Mouse (Mus musculus) ovary, postnatal 14 days (tissue): ENCODE data around the gene Gm29609.

Experiments used
- DNase-seq: peaks from one replicate; pipeline ENCODE4 v3.0.0; 2022; ENCODE audit warnings: low spot score

Gm29609 gene

DNA sequence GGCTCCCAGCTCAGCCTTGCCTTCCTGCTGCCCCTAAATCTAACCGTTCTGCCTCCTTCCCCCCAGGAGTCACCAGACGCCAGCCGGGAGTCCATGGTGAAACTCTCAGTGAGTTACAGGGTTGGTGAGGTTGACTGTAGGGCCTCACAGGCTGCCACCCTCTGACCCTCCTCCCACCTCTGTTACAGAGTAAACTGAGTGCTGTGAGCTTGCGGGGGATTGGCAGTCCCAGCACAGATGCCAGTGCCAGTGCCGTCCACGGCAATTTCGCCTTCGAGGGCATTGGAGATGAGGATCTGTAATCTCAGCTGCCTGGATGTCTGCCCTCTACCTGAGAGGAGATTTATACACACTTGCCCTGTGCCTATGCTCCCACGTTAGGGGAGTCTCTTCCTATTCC, 18.5 kb upstream of the Gm29609 start:
- no peak for DNase-seq

DNA sequence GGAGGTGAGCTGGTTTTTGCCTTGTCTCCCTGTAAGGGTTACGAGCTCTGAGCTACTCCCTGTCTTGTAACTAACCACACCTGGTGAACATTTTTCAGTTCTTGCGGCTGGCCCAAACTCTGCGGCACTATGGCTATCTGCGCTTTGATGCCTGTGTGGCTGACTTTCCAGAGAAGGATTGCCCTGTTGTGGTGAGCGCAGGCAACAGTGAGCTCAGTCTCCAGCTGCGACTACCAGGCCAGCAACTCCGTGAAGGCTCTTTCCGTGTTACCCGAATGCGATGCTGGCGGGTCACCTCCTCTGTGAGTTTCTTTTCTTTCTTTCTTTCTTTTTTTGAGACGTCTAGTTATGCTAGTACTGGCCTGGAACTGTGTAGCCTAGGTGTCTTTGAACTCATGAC, 17.4 kb upstream of the Gm29609 start:
- no peak for DNase-seq

DNA sequence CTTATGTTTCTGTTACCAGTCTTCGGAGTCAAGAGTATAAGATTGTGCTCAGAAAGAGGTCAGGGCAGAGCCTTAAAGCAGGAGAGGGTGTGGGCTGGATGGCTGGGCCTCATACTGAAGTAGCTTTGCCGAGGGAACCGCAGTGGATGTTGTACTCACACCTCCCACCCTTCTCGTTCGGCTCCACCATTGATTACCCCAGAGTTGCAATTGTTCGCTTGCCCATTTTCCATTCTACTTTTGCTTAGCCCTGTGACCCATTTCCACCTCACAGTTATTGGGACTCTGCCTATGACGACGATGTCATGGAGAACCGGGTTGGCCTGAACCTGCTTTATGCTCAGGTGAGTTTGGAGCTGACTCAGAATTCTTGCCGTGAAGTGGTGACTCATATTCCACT, 16.5 kb upstream of the Gm29609 start:
- no peak for DNase-seq

DNA sequence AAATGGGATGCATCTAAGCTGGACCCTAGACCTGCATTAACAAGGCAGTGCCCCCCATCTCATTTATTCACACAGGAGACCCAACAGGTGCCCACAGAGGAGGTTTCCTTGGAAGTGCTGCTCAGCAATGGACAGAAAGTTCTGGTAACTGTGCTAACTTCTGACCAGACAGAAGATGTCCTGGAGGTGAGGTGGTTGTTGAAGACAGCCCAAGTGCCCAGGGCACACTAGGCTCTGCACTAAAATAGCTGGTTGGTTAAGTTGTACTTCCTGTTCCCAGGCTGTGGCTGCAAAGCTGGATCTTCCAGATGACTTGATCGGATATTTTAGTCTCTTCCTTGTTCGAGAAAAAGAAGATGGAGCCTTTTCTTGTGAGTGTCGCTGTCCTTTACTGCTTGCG, 16.0 kb upstream of the Gm29609 start:
- DNase-seq: no peak

DNA sequence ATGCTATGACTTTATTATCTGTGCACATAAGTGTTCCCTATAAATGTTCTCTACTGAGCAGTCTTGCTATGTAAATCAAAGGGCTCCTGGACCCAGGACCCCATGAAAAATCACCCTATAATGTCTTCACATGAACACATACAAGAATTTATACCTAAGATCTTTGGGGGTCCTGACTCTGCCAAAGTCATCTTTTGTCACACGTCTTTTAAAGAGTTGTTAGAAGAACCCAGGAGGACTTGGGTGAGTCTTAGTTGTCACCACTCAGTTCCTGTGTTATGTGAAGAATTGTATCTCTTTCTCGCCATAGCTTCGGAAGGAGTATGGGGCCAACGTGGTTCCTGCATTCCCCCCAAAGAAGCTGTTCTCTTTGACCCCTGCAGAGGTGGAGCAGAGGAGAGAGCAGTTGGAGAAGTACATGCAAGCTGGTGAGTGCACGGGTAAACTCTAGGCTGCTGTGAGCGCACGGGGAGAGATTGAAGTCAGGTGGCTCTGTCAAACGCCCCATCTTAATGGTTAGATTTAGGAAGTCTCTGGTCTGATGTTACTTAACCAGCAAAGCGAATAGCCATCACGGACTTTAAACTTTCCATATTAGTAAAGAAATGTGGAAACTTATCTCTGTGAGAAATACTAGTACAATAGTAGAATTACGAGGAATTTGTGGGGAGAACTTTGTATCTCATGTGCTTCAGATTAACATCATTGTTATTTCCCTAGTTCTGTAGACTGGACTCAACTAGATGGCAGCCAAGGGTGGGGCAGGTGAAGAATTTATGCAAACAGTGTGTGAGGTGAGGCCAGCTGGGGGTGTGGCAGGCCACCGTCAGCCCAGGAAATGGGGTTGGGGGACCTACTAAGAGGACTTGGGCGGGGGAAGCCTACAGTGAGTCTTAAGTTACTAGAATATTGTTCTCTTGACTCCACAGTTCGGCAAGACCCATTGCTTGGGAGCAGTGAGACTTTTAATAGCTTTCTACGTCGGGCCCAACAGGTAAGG, 15.1 kb upstream of the Gm29609 start:
- no peak for DNase-seq

DNA sequence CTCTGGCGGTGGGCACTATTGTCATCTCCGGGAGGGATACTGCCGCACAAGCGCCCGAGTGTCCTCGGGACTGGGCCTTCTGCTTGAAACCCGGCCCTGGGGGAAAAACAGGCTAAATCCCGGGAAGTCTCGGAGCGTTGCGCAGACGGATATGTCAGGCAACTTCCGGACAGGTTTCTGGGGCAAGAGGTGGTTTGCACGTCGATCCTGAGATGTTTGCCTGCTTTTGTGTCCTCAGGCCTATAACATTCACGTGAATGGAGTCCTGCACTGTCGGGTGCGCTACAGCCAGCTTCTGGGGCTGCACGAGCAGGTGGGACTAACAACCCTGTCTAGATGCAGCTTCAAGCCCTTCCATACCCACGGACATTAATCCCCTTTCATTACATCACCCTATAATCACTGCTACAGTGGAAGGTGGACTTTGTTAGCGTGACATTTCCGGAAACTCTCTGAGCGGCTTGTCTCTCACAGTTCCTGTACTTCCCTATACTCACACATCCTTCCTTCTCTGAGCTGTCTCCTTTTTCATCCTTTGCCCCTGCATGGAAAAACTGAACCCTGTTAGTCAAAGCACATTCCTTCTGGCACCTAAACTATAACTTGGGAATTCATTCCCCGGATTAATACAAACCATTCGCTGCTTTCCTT, 14.0 kb upstream of the Gm29609 start:
- DNase-seq: no peak

DNA sequence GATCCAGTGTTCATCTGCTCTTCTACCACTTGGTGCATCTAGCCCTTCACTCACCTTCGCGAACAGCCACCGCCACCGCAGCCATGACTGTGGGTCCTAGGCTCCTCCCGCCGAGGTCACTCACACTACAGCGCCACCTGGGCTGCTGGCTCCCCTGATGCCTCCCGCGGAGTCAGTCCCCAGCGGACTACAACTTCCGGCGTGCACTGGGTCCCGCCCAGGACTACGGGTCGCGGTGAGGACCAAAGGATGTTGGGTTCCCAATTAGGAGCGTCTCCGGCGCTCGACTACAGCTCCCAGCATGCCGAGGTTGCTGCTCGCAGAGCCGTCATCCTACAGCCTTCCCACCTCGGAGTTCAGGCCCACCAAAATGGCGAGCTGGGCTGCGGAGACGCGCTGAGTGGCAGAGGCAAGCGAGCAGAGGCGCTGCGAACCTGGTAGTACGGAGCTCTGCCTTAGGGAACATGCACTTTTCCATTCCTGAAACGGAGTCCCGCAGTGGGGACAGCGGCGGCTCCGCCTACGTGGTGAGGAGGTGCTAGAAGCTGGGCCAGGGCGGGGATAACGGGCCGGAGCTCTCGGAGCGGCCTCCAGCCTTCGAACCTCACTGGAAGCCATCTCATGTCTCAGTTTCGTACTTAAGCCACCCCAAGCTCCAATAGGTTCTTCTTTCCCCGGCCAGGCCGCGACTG, 13.4 kb upstream of the Gm29609 start, which contains the start of the genes Snx17 and Eif2b4:
Gene Snx17 (plus strand): TSS at position 289 of the 692 bp plus-strand sequence.
Gene Eif2b4 (minus strand): TSS at position 492 of the 692 bp plus-strand sequence.
- DNase-seq: peak; percentile 97

DNA sequence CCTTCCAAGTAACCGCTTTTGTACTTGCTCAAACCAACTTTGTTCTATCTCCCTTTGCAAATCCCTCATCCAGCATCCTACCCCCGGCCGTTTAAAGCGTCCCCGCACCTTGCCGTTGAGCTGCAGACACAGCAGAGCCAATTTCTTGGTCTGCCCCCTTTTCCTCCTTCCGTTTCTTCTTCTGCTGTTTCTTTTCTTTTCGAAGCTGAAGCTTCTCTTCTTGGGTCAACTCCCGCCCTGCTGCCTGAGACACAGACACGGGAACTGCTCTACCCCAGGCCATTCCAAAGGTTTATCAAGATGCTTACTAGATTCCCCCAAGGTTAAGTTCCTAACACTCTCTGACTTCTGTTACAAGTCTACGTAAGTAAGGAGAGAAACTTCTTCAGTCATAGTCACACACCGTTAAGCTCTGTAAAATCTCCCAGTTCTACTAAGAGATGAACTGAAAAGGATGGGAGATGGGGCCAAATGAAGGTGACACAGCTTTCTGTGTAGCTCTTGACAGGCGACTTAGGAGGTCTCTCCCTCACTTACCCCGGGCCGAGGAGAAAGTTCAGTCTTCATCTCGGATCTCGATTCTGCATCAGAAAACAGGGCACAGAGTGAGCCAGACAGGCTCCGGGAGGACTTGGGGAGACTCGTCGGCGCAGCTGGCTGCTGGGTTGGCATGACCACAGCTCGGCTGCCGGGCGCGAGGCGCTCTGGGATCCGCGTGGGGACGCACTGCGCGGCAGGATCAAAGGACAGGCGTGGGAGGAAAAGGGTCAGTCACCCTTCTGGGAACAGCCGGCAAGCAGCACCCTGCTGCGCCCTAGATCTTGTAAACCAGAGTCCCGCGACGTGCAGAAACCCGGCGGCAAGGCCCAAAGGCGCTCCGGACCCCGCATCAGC, 12.6 kb upstream of the Gm29609 start:
- DNase-seq: peak; percentile 68

DNA sequence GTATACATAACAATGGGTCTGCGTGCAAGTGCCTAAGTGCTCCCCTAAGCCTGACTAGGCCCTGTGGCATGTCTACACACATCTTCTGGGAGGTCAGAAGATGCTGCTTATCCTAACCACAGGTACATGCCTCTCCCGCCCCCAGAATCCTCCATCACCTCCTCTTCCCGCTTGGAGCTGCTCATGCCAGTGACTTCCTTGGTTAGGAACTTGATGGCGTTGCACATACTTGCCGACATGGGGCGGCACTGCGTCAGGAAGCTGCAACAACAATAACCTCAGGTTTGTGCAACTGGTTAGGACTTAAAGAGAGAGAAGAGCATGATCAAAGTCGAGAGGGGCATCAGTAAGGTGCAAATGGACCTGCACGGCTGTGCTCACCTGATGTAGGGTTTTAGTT, 10.5 kb upstream of the Gm29609 start:
- DNase-seq: no peak

DNA sequence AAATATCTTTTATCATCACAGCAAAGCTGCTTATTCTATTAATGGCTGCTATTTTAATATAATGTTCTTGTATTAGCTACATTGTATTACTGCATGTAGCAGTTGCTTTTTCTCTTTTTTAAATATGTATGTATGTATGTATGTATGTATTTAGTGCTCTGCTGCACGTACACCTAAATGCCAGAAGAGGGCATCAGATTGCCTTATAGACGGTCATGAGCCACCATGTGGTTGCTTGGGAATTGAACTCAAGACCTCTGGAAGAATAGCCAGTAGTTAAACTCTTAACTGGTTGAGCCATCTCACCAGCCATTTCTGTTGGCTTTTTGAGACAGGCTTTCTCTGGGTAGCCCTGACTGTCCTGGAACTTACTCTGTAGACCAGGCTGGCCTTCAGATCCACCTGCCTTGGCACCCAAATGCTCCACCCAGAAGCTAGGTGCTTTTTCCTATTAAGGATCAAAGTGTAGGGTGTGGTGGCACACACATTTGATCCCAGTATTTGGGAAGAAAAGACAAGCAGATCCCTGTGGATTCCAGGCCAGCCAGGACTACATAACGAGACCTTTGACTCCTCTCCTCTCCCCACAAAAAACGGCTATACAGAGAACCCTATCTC, 8.6 kb upstream of the Gm29609 start:
- no peak for DNase-seq

DNA sequence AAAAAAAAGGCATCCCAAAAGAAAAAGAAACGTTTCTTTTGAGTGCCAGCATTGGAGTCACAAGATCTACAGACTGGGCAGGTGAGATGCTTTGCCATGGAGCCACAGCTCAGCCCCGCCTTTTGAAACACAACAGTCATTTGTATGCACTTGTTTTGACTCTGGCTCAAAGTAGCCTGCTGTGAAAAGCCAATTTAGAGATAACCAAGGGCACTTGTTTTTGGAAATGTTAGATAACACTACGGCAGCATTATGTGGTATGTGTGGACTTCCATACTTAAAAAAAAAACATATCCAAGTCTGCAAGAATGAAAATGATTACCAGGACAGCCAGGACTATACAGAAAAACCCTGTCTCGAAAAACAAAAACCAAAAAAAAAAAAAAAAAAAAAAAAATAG, 4.0 kb upstream of the Gm29609 start:
- DNase-seq: no peak

DNA sequence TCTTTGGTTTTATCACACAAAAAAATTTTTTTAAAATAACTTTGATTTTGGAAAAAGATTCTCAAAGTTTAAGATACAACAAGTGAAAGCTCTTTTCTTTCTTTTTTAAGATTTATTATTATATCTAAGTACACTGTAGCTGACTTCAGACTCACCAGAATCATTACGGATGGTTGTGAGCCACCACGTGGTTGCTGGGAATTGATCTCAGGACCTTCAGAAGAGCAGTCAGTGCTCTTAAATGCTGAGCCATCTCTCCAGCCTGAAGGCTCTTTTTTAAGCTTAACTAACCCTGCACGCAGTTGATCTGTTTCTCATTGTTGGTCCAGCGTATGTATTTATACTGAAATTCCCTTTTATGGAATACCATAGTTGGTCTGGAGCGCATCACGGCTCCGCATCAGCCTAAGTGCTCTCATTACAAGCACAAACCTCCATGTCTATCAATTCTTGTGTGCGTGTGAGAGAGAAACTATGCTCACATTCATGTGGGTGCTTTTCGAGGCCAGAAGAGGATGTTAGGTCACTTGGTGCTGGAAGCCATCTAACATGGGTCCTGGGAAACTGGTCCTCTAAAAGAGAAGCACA, 1.6 kb upstream of the Gm29609 start:
- DNase-seq: no peak

DNA sequence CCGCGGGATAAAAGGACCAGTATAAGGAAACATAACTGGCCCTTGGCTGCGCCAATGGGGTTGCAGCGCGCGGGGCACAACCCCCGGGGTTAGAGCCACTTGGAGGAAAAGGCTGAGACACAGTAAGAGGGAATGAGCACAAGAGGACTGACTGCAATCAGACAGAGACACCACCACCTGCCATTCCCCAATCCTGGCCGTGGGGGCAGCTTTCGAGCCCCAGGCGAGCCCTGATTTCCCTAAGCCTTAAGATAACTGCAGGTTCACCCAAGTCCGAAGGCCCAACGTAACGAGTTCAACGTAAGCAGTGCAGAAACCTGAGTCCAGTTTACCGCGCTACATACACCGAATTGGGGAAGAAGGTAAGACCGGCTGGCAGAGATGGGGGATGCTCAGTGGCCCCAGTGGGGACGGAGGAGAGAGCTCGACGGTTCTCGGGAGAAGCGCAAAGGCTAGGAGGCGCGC, 378 bp downstream of the Gm29609 start:
- DNase-seq: no peak

DNA sequence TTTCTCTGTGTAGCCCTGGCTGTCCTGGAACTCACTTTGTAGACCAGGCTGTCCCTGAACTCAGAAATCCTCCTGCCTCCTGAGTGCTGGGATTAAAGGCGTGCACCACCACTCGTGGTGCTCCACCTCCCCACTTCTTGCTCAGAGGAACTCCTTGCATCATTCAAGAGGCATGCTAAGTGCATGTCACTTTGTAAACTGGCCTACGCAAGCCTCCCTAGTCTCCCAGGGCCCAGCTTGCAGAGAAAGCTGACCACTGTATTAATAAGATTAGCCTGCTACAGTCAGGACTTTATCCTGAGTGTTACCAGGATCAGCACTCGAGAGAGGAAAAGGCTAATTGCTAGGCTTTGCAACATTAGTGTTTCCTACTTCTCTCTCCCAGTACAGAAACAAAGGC, 11.1 kb downstream of the Gm29609 start:
- no peak for DNase-seq

DNA sequence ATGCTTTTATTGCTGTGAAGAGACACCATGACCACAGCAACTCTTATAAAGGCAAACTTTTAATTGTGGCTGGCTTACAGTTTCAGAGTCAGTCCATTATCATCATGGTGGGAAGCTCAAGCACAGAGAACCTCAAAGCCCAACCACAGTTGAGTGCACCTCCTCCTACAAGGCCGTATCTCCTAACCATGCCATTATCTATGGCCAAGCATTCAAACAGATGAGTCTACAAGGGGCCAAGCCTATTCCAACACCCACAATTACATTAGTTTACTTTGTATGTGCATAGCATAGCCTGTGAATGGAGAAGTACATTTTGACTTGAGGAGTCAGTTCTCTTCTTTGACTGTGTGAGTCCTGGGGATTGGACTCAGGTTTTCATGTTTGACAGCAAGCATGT, 14.8 kb downstream of the Gm29609 start:
- DNase-seq: no peak

DNA sequence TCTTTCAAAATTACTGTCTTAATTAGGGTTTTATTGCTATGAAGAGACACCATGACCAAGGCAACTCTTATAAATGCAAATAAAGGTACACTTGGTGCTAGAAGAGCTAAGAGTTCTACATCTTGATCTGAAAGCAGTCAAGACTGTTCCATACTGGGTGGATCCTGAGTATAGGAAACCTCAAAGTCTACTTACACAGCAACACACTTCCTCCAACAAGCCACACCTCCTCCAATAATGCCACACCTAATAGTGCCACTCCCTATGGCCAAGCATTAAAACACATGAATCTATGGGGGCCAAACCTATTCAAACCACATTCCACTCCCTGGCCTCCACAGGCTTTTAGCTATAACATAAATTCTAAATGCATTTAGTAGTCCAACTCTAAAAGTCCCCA, 17.2 kb downstream of the Gm29609 start:
- no peak for DNase-seq

DNA sequence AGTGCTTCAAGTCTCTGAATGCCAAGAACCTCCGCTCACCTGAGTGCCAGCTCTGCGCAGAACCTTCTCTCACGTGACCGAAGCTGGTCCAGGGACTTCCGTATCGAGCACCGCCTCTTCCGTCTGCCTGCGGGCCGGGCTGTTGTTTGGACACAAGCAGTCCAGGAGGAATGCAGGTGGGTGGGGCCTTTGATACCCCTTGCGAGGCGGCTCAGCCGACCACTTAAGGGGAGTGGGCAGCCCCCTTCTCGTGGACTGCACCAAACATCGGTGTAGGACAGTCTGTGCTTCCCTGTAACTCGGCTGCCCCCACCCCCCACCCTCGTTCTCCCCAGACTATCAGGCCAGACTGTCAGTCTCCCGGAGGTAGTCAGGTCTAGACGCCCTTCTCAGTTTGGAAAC, 25.6 kb downstream of the Gm29609 start, which contains the start of gene Mpv17:
Gene Mpv17 (minus strand): TSS at position 100 of the 402 bp plus-strand sequence.
- DNase-seq: peak; percentile 72

DNA sequence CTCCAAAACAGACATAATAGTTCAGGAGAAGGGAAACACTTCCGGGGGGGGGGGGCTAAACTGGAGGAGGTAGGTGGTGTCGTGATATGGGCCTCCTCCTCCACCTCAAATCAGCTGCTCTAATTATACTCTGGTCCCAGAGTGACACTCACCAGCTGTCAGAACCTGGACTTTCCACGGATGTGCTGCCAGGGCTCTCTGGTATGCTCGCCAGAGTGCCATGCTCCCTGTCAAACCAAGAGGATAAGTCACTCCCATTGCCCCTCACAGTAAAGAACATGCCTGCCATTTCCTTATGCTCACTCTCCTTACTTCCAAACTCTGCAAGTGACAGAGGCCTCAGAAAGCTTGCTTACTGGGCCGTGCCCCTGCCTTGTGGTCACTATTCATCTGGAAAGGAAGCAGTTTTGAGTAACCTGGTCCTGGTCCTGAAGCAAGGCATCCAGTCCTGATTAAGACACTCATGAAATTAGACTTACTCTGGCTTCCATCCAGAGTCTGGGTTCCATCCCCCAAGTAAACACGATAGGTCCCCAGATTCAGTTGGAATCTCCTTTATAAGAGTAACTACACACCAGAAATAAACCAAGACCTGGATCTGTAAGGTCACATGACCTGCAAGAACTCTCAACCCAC, 26.1 kb downstream of the Gm29609 start:
- DNase-seq: no peak

DNA sequence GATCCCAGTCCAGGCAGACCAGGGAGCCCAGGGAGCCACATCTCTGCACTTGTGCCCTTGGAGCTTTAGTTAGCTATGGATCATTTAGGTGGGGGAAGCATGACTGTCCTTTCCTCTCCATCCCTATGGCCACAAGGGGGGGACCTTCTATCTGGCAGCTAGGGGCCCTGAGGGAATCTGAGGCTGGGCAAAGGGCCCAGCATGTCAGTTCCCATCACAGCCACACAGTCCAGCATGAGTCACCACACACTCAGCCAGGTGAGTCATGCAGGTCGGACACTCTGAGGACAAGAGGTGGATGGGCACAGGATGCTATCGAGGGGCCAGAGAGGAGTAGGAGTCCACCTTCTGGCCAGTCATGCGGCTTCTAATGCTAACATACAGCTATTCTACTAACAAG, 28.0 kb downstream of the Gm29609 start:
- DNase-seq: no peak

DNA sequence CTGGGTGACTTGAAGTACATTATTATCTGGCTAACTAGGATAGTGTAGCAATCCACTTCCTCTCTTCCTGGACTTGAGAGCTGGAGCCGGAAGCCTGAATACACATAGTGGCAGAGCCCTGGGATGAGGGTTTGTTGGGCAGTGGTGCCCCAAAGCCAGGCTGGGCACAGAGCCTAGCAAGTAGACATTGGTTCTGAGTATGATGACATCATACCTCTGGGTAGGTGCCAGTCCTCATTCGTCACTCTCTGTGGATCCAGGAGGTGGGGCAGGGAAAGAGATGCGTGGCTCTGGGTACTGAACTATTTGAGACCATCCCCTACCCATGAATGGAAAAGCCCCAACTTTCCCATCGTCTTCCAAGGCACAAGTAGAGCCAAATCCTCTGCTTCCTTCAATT, 29.9 kb downstream of the Gm29609 start:
- no peak for DNase-seq
